Mouse (Mus musculus) bone marrow, adult 2 months (tissue): Measurements from ENCODE around the gene 4933417A18Rik.
"Not testable (repeated sequence)": the region's sequence is repeated elsewhere in the genome, so short reads cannot be mapped to it uniquely, and the experiment has no call there.

Source experiments
- CTCF ChIP-seq: fragments of 200-500 bp; IDR thresholded peaks from 2 replicates; pipeline ENCODE4 v1.5.1; 2011; ENCODE audit warnings: low read length, control low read depth; ENCODE audit not compliant: control insufficient read depth, insufficient read depth
- POLR2A ChIP-seq: fragments of 200-500 bp; IDR thresholded peaks from 2 replicates; pipeline ENCODE4 v1.6.1; 2011; ENCODE audit warnings: low read depth, mild to moderate bottlenecking, control low read depth, low read length, borderline replicate concordance; ENCODE audit not compliant: control insufficient read depth

GRCm38 (mm10) chr13:34951437-34951836 is 27.2 kb downstream of the 4933417A18Rik start:
- not testable (repeated sequence) for TF ChIP-seq CTCF, POLR2A
